In the genomic region with DNA sequence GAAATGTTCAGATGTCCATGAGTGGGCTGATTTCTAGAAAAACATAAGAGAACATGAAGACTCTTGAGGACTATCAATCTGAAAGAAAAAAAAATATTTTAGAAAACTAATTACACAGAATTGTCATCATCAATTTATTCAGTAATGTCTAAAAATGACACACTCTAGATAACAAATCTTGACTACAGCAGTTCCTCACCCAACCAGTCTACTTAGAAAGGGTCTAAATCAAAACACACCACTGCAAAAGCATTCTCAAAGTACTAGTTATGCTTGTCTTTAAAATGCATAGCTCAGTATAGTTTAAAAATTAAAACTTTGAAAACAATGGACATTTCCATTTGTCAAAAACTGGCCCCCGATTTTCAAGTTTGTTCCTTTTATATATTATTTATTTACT, we compare ENCODE assay signal across 13 mouse cellular contexts. TPM values are rescaled to one million over a fixed set of nuclear protein-coding genes. Genes with fewer than 3 reads are reported as not detected.
DNase-seq lines count a peak whose midpoint lies in the region; ATAC-seq and TF ChIP-seq lines count a peak whose summit lies in the region.
"Had no signal": no experiment of that assay in that cellular context is flagged by ENCODE, and none has a peak within 500 bp of the region (broad histone marks: within the 10 kb centered on the region; RNA-seq: fewer than 3 reads in every experiment).

No protein-coding gene starts in this region.

- intact Hi-C loops in left cerebral cortex, postnatal 14 days (cut with DNase I) = loop anchor here (5.0 kb wide), 1 partner anchor 73 kb away; a partner anchor contains a TSS

- no peak for ATAC-seq in forebrain, embryonic 13.5 days
- ATAC-seq in forebrain, embryonic 16.5 days = no peak
- ATAC-seq in intestine, embryonic 14.5 days (replicated peaks; ENCODE audit: low FRiP score, low TSS enrichment, low read depth) = no peak
- no peak for ATAC-seq in intestine, embryonic 16.5 days
- no peak for ATAC-seq in hindbrain, postnatal 0 days

- no peak for TF ChIP-seq CTCF in hindbrain, postnatal 0 days (IDR thresholded peaks at IDR 0.05; ENCODE audit: low read depth)

- no peak overlapping the region for H3K27ac ChIP-seq in forebrain, embryonic 13.5 days
- H3K27ac ChIP-seq in forebrain, embryonic 16.5 days (ENCODE audit: low read length) = no peak overlapping the region
- no peak overlapping the region for H3K27ac ChIP-seq in intestine, embryonic 14.5 days (ENCODE audit: low read depth)
- H3K27ac ChIP-seq in intestine, embryonic 16.5 days (ENCODE audit: low read length) = no peak overlapping the region
- H3K27ac ChIP-seq in hindbrain, postnatal 0 days = no peak overlapping the region
- H3K27ac ChIP-seq: limb, embryonic 12.5 days had no signal

- 0 out of 2 replicates have a peak overlapping the region, but pooled peaks have one; percentile 67 for H3K4me2 ChIP-seq in forebrain, embryonic 13.5 days
- H3K4me2 ChIP-seq in forebrain, embryonic 16.5 days (ENCODE audit: low read length) = no peak overlapping the region
- peak overlapping the region; percentile 90 for H3K4me2 ChIP-seq in intestine, embryonic 14.5 days (ENCODE audit: low read length)
- H3K4me2 ChIP-seq in intestine, embryonic 16.5 days (ENCODE audit: low read depth, low read length) = no peak overlapping the region
- peak overlapping the region; percentile 83 for H3K4me2 ChIP-seq in hindbrain, postnatal 0 days (ENCODE audit: low read depth, low read length)

- no peak for DNase-seq in intestine, embryonic 14.5 days (ENCODE audit: low spot score)
- peak; percentile 25 for DNase-seq in A20 (ENCODE audit: low read depth, low spot score)
- DNase-seq in hindbrain, postnatal 0 days (ENCODE audit: low spot score) = no peak
- DNase-seq in thymus, postnatal 25 days = no peak
- no peak for DNase-seq in left cerebral cortex, postnatal 14 days (ENCODE audit: low spot score in 2 of 2)
- DNase-seq: cerebellum, adult 9-11 months; heart, postnatal 36 days; right cerebral cortex, adult 18-20 months; thymus, postnatal 36 days had no signal

- no peak overlapping the region for H3K4me3 ChIP-seq in forebrain, embryonic 13.5 days
- no peak overlapping the region for H3K4me3 ChIP-seq in forebrain, embryonic 16.5 days (replicated peaks; ENCODE audit: low read length)
- no peak overlapping the region for H3K4me3 ChIP-seq in intestine, embryonic 14.5 days (ENCODE audit: low read depth, low read length)
- H3K4me3 ChIP-seq in intestine, embryonic 16.5 days (ENCODE audit: low read length) = no peak overlapping the region
- peak overlapping the region; percentile 78; the same call in 1 of the 2 replicates for H3K4me3 ChIP-seq in hindbrain, postnatal 0 days (ENCODE audit: low read length)

- 88% methylated on average over 1 of the region's 1 CpGs for WGBS in forebrain, embryonic 13.5 days
- WGBS in forebrain, embryonic 16.5 days = 88% methylated on average over 1 of the region's 1 CpGs
- WGBS in intestine, embryonic 14.5 days = 88% methylated on average over 1 of the region's 1 CpGs
- WGBS in intestine, embryonic 16.5 days = 75% methylated on average over 1 of the region's 1 CpGs
- WGBS in hindbrain, postnatal 0 days = 89% methylated on average over 1 of the region's 1 CpGs

- H3K27me3 ChIP-seq in forebrain, embryonic 13.5 days = no peaks in the 10 kb centered on the region
- no peaks in the 10 kb centered on the region for H3K27me3 ChIP-seq in forebrain, embryonic 16.5 days (replicated peaks; ENCODE audit: control insufficient read depth, insufficient read depth, low read length)
- no peaks in the 10 kb centered on the region for H3K27me3 ChIP-seq in intestine, embryonic 14.5 days (replicated peaks; ENCODE audit: control insufficient read depth, insufficient read depth, low read length)
- no peaks in the 10 kb centered on the region for H3K27me3 ChIP-seq in intestine, embryonic 16.5 days (replicated peaks; ENCODE audit: control insufficient read depth, insufficient read depth, low read length)
- no peaks in the 10 kb centered on the region for H3K27me3 ChIP-seq in hindbrain, postnatal 0 days (ENCODE audit: insufficient read depth, low read length)
- H3K27me3 ChIP-seq: limb, embryonic 12.5 days had no signal

- H3K9me3 ChIP-seq in forebrain, embryonic 13.5 days (replicated peaks) = no peaks in the 10 kb centered on the region
- no peaks in the 10 kb centered on the region for H3K9me3 ChIP-seq in forebrain, embryonic 16.5 days (ENCODE audit: control insufficient read depth, low read length)
- H3K9me3 ChIP-seq in intestine, embryonic 14.5 days (ENCODE audit: control insufficient read depth, low read length) = no peaks in the 10 kb centered on the region
- no peaks in the 10 kb centered on the region for H3K9me3 ChIP-seq in intestine, embryonic 16.5 days (ENCODE audit: control insufficient read depth, low read length)
- H3K9me3 ChIP-seq in hindbrain, postnatal 0 days (ENCODE audit: low read length) = no peaks in the 10 kb centered on the region
- H3K9me3 ChIP-seq: limb, embryonic 12.5 days had no signal

- H3K4me1 ChIP-seq in forebrain, embryonic 13.5 days = peaks cover 49% of the 10 kb centered on the region
- H3K4me1 ChIP-seq in forebrain, embryonic 16.5 days (replicated peaks; ENCODE audit: control insufficient read depth, insufficient read depth, low read length) = peaks cover 28% of the 10 kb centered on the region
- H3K4me1 ChIP-seq in intestine, embryonic 14.5 days (replicated peaks; ENCODE audit: control insufficient read depth, insufficient read depth, low read length) = peaks cover 8% of the 10 kb centered on the region; the same call in 1 of the 2 replicates
- H3K4me1 ChIP-seq in intestine, embryonic 16.5 days (ENCODE audit: control insufficient read depth, insufficient read depth, low read length) = peaks cover 9% of the 10 kb centered on the region
- no peaks in the 10 kb centered on the region; the same call in 1 of the 2 replicates for H3K4me1 ChIP-seq in hindbrain, postnatal 0 days (ENCODE audit: insufficient read depth, low read length)

- peaks cover 19% of the 10 kb centered on the region for H3K36me3 ChIP-seq in forebrain, embryonic 13.5 days (ENCODE audit: poor library complexity, severe bottlenecking)
- H3K36me3 ChIP-seq in forebrain, embryonic 16.5 days (ENCODE audit: control insufficient read depth, insufficient read depth) = 0 out of 2 replicates have a peak, but pooled peaks cover 4% of the 10 kb centered on the region
- H3K36me3 ChIP-seq in intestine, embryonic 14.5 days (ENCODE audit: control insufficient read depth, insufficient read depth, low read length) = peaks cover 26% of the 10 kb centered on the region
- no peaks in the 10 kb centered on the region; the same call in 1 of the 2 replicates for H3K36me3 ChIP-seq in intestine, embryonic 16.5 days (ENCODE audit: control insufficient read depth, insufficient read depth, low read length)
- peaks cover 4% of the 10 kb centered on the region for H3K36me3 ChIP-seq in hindbrain, postnatal 0 days (ENCODE audit: insufficient read depth, low read length)

- no peak overlapping the region for H3K9ac ChIP-seq in forebrain, embryonic 13.5 days
- no peak overlapping the region for H3K9ac ChIP-seq in forebrain, embryonic 16.5 days (replicated peaks; ENCODE audit: low read depth, low read length)
- no peak overlapping the region for H3K9ac ChIP-seq in intestine, embryonic 14.5 days (ENCODE audit: low read length)
- no peak overlapping the region for H3K9ac ChIP-seq in intestine, embryonic 16.5 days (ENCODE audit: low read depth, low read length)
- H3K9ac ChIP-seq in hindbrain, postnatal 0 days (replicated peaks; ENCODE audit: low read length) = no peak overlapping the region

RNA-seq across cellular contexts. Expression of a gene that starts 1.6 kb away (rescaled TPM):
- 49.1 and 52.9 TPM in 2 replicates for polyA plus RNA-seq in forebrain, embryonic 13.5 days (2015; fragmentation: Nextera tagmentation; extraction: Ambion mirVana)
- 56.8 and 57.8 TPM in 2 replicates for polyA plus RNA-seq in forebrain, embryonic 16.5 days (2015; fragmentation: Nextera tagmentation; extraction: Ambion mirVana)
- 36.2 and 39.8 TPM in 2 replicates for polyA plus RNA-seq in intestine, embryonic 14.5 days (2014; fragmentation: Nextera tagmentation; extraction: Ambion mirVana)
- 26.9 and 27.6 TPM in 2 replicates for polyA plus RNA-seq in intestine, embryonic 16.5 days (2015; fragmentation: Nextera tagmentation; extraction: Ambion mirVana)
- total RNA-seq in hindbrain, postnatal 0 days (2014; rRNA removed) = 27.0 and 33.7 TPM in 2 replicates
- polyA plus RNA-seq in hindbrain, postnatal 0 days (2015; fragmentation: Nextera tagmentation; extraction: Ambion mirVana) = 28.8 and 29.5 TPM in 2 replicates
- total RNA-seq in left cerebral cortex, postnatal 14 days (2021) = 10 to 100 TPM; 31.1 to 34.3 TPM

RNA-seq across cellular contexts. Expression of a gene that starts 37.7 kb away (rescaled TPM):
- polyA plus RNA-seq in forebrain, embryonic 13.5 days (2015; fragmentation: Nextera tagmentation; extraction: Ambion mirVana) = 0.82 and 0.94 TPM in 2 replicates
- polyA plus RNA-seq in forebrain, embryonic 16.5 days (2015; fragmentation: Nextera tagmentation; extraction: Ambion mirVana) = 1.9 and 2.0 TPM in 2 replicates
- 9.0 and 9.4 TPM in 2 replicates for polyA plus RNA-seq in intestine, embryonic 14.5 days (2014; fragmentation: Nextera tagmentation; extraction: Ambion mirVana)
- polyA plus RNA-seq in intestine, embryonic 16.5 days (2015; fragmentation: Nextera tagmentation; extraction: Ambion mirVana) = 12.7 and 15.3 TPM in 2 replicates
- total RNA-seq in hindbrain, postnatal 0 days (2014; rRNA removed) = 3.5 and 4.0 TPM in 2 replicates
- polyA plus RNA-seq in hindbrain, postnatal 0 days (2015; fragmentation: Nextera tagmentation; extraction: Ambion mirVana) = 1.4 and 1.5 TPM in 2 replicates
- total RNA-seq in left cerebral cortex, postnatal 14 days (2021) = 1 to 10 TPM in 1 of 2 experiments, under 1 TPM in 1; 0.93 to 5.5 TPM

Comparison
In these comparisons a context has a peak if more than half of its experiments do, and no peak if none do; other contexts are left out.
1. H3K4me2 ChIP-seq: peak in forebrain, embryonic 13.5 days (single experiment), intestine, embryonic 14.5 days (single experiment) and hindbrain, postnatal 0 days (single experiment); none in forebrain, embryonic 16.5 days (single experiment) and intestine, embryonic 16.5 days (single experiment).